Mouse (Mus musculus) cerebellum, postnatal 36 days (tissue): ENCODE data around the gene Cyp2d22.
"Not testable (repeated sequence)": the region's sequence is repeated elsewhere in the genome, so short reads cannot be mapped to it uniquely, and the experiment has no call there.

Experiments
- DNase-seq, 2 experiments: peaks; one replicate each; pipeline ENCODE4 v3.0.0; 2021 to 2022; ENCODE audit warnings: mixed read lengths in 2 of 2

Gene Cyp2d22

GRCm38 (mm10) chr15:82375855-82376254 lies 4.2 kb downstream of the Cyp2d22 start:
- DNase-seq, result no peak

- no peak for DNase-seq
Observed at GRCm38 (mm10) chr15:82374437-82374836, 5.6 kb downstream of the Cyp2d22 start.

GRCm38 (mm10) chr15:82372991-82373390 lies 7.1 kb downstream of the Cyp2d22 start:
- no peak for DNase-seq

GRCm38 (mm10) chr15:82372446-82372845 lies 7.6 kb downstream of the Cyp2d22 start:
- no peak for DNase-seq

- no peak for DNase-seq
Observed at GRCm38 (mm10) chr15:82368851-82369250, 11.2 kb downstream of the Cyp2d22 start.

- DNase-seq, result no peak
Observed at GRCm38 (mm10) chr15:82368146-82368545, 11.9 kb downstream of the Cyp2d22 start.

GRCm38 (mm10) chr15:82364561-82364960 lies 15.5 kb downstream of the Cyp2d22 start:
- not testable (repeated sequence) for DNase-seq

GRCm38 (mm10) chr15:82363801-82364200 lies 16.3 kb downstream of the Cyp2d22 start:
- DNase-seq, result not testable (repeated sequence)

GRCm38 (mm10) chr15:82362234-82362633 lies 17.8 kb downstream of the Cyp2d22 start:
- no peak for DNase-seq

- no peak for DNase-seq
Observed at GRCm38 (mm10) chr15:82361459-82362018, 18.5 kb downstream of the Cyp2d22 start.

GRCm38 (mm10) chr15:82358431-82359260 lies 21.4 kb downstream of the Cyp2d22 start:
- DNase-seq, result no peak

GRCm38 (mm10) chr15:82354126-82354945 lies 25.7 kb downstream of the Cyp2d22 start, which contains the start of gene Ndufa6:
Ndufa6 (minus strand) TSS chr15:82354322.
- DNase-seq, result peak; percentile 97 to 98

GRCm38 (mm10) chr15:82353745-82354113 lies 26.3 kb downstream of the Cyp2d22 start:
- no peak for DNase-seq

- no peak for DNase-seq
Observed at GRCm38 (mm10) chr15:82353078-82353744, 26.8 kb downstream of the Cyp2d22 start.

GRCm38 (mm10) chr15:82351480-82351879 lies 28.6 kb downstream of the Cyp2d22 start:
- DNase-seq, result no peak

- no peak for DNase-seq
Observed at GRCm38 (mm10) chr15:82350349-82350748, 29.7 kb downstream of the Cyp2d22 start.

- no peak for DNase-seq
Observed at GRCm38 (mm10) chr15:82348999-82349341, 31.1 kb downstream of the Cyp2d22 start.

GRCm38 (mm10) chr15:82348258-82348998 lies 31.6 kb downstream of the Cyp2d22 start:
- no peak for DNase-seq

GRCm38 (mm10) chr15:82347852-82348251 lies 32.2 kb downstream of the Cyp2d22 start:
- no peak for DNase-seq

- DNase-seq, result no peak
Observed at GRCm38 (mm10) chr15:82347303-82347676, 32.8 kb downstream of the Cyp2d22 start.

GRCm38 (mm10) chr15:82346580-82347302 lies 33.3 kb downstream of the Cyp2d22 start:
- DNase-seq, result no peak
